In the genomic region with DNA sequence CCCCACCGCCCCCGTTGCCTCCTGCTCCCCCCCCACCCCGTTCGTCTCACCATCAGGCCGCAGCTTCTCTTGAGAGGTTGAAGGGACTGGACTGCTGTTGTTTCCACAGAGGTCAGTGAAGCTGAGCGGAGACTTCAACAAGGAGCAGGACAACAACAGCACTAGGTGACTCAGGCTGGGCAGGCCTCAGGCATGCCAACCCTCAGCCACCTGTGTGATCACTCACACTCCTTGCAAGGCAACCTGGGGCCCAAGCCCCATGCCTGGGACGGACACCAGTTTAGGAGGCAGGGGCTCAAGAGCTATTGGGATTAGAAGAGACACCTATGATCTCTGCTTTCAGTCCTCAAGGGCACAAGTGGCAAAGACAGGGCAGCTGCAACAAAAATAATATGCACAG, we compare ENCODE assay signal across 21 mouse cellular contexts. TPM values are rescaled to one million over a fixed set of nuclear protein-coding genes. Genes with fewer than 3 reads are reported as not detected.
DNase-seq lines count a peak whose midpoint lies in the region; ATAC-seq and TF ChIP-seq lines count a peak whose summit lies in the region.
"Had no signal": no experiment of that assay in that cellular context is flagged by ENCODE, and none has a peak within 500 bp of the region (broad histone marks: within the 10 kb centered on the region; RNA-seq: fewer than 3 reads in every experiment).

A gene (minus strand): TSS at position 280 of the 400 bp plus-strand sequence.

- no peak within 1 kb of the TSS for H3K9ac ChIP-seq in liver, embryonic 13.5 days
- no peak within 1 kb of the TSS for H3K9ac ChIP-seq in liver, embryonic 12.5 days
- H3K9ac ChIP-seq in intestine, embryonic 16.5 days (ENCODE audit: low read depth, low read length), result no peak within 1 kb of the TSS; the same call in 1 of the 2 replicates
- no peak within 1 kb of the TSS for H3K9ac ChIP-seq in stomach, embryonic 16.5 days (ENCODE audit: low read length)
- H3K9ac ChIP-seq: forebrain, embryonic 13.5 days; heart, embryonic 12.5 days; hindbrain, embryonic 15.5 days; limb, embryonic 15.5 days; neural tube, embryonic 15.5 days had no signal

- peaks cover 3% of the 10 kb centered on the region; the same call in 1 of the 2 replicates for H3K36me3 ChIP-seq in liver, embryonic 13.5 days
- H3K36me3 ChIP-seq in liver, embryonic 12.5 days, result 0 out of 2 replicates have a peak, but pooled peaks cover 3% of the 10 kb centered on the region
- no peaks in the 10 kb centered on the region for H3K36me3 ChIP-seq in intestine, embryonic 16.5 days (ENCODE audit: control insufficient read depth, insufficient read depth, low read length)
- H3K36me3 ChIP-seq in stomach, embryonic 16.5 days (ENCODE audit: control insufficient read depth, insufficient read depth, low read length), result no peaks in the 10 kb centered on the region
- H3K36me3 ChIP-seq: hindbrain, embryonic 15.5 days; limb, embryonic 15.5 days; neural tube, embryonic 15.5 days had no signal

- ATAC-seq in liver, embryonic 13.5 days (ENCODE audit: low read depth), result no peak
- ATAC-seq in liver, embryonic 12.5 days, result no peak
- ATAC-seq in intestine, embryonic 16.5 days, result no peak
- ATAC-seq in stomach, embryonic 16.5 days (ENCODE audit: insufficient read depth, low FRiP score), result no peak
- ATAC-seq in frontal cortex, adult (ENCODE audit: low TSS enrichment), result no peak
- ATAC-seq: forebrain, embryonic 13.5 days had no signal

- no peak within 1 kb of the TSS for H3K4me3 ChIP-seq in gastrocnemius, adult 2 months
- no peak within 1 kb of the TSS for H3K4me3 ChIP-seq in liver, embryonic 13.5 days (replicated peaks)
- H3K4me3 ChIP-seq in liver, embryonic 12.5 days, result no peak within 1 kb of the TSS
- no peak within 1 kb of the TSS for H3K4me3 ChIP-seq in intestine, embryonic 16.5 days (ENCODE audit: low read length)
- no peak within 1 kb of the TSS for H3K4me3 ChIP-seq in stomach, embryonic 16.5 days (replicated peaks; ENCODE audit: low read length)
- H3K4me3 ChIP-seq: forebrain, embryonic 13.5 days; heart, embryonic 12.5 days; hindbrain, embryonic 15.5 days; left cerebral cortex, adult 2 months; limb, embryonic 15.5 days; neural tube, embryonic 15.5 days had no signal

- H3K27ac ChIP-seq in gastrocnemius, adult 2 months, result peak within 1 kb of the TSS; percentile 98
- no peak within 1 kb of the TSS for H3K27ac ChIP-seq in liver, embryonic 13.5 days
- H3K27ac ChIP-seq in liver, embryonic 12.5 days, result no peak within 1 kb of the TSS
- peak within 1 kb of the TSS; percentile 75 for H3K27ac ChIP-seq in intestine, embryonic 16.5 days (ENCODE audit: low read length)
- H3K27ac ChIP-seq in stomach, embryonic 16.5 days (ENCODE audit: low read length), result peak within 1 kb of the TSS; percentile 67
- H3K27ac ChIP-seq: forebrain, embryonic 13.5 days; limb, embryonic 15.5 days had no signal

- H3K4me1 ChIP-seq in liver, embryonic 13.5 days (replicated peaks), result peaks cover 52% of the 10 kb centered on the region
- peaks cover 51% of the 10 kb centered on the region for H3K4me1 ChIP-seq in liver, embryonic 12.5 days
- peaks cover 34% of the 10 kb centered on the region for H3K4me1 ChIP-seq in intestine, embryonic 16.5 days (ENCODE audit: control insufficient read depth, insufficient read depth, low read length)
- peaks cover 27% of the 10 kb centered on the region for H3K4me1 ChIP-seq in stomach, embryonic 16.5 days (ENCODE audit: control insufficient read depth, insufficient read depth, low read length)

- no peaks in the 10 kb centered on the region for H3K9me3 ChIP-seq in liver, embryonic 13.5 days (replicated peaks)
- H3K9me3 ChIP-seq in liver, embryonic 12.5 days (replicated peaks), result no peaks in the 10 kb centered on the region
- no peaks in the 10 kb centered on the region for H3K9me3 ChIP-seq in intestine, embryonic 16.5 days (ENCODE audit: control insufficient read depth, low read length)
- H3K9me3 ChIP-seq in stomach, embryonic 16.5 days (replicated peaks; ENCODE audit: control insufficient read depth, low read length), result no peaks in the 10 kb centered on the region
- H3K9me3 ChIP-seq: forebrain, embryonic 13.5 days; heart, embryonic 12.5 days; hindbrain, embryonic 15.5 days; limb, embryonic 15.5 days; neural tube, embryonic 15.5 days had no signal

- DNase-seq in gastrocnemius, adult 2 months, result no peak
- DNase-seq in gastrocnemius, postnatal 10 days, result no peak
- no peak for DNase-seq in liver, embryonic 13.5 days
- no peak for DNase-seq in thymus, postnatal 36 days
- DNase-seq: adrenal gland, postnatal 25 days; gastrocnemius, postnatal 36 days; kidney, adult 18-20 months; lung, adult 18-20 months; lung, postnatal 10 days; right cerebral cortex, adult 18-20 months had no signal

- intact Hi-C loops in gastrocnemius, adult 2 months (cut with DNase I), result no loop called here

- 78% methylated on average over 7 of the region's 7 CpGs for whole genome bisulfite sequencing in liver, embryonic 13.5 days (ENCODE audit: insufficient replicate concordance)
- 74% methylated on average over 7 of the region's 7 CpGs for WGBS in liver, embryonic 12.5 days (ENCODE audit: insufficient replicate concordance)
- 80% methylated on average over 7 of the region's 7 CpGs for WGBS in intestine, embryonic 16.5 days
- WGBS in stomach, embryonic 16.5 days, result 81% methylated on average over 7 of the region's 7 CpGs

- H3K27me3 ChIP-seq in liver, embryonic 13.5 days, result peaks cover 29% of the 10 kb centered on the region
- H3K27me3 ChIP-seq in liver, embryonic 12.5 days (replicated peaks), result peaks cover 39% of the 10 kb centered on the region
- H3K27me3 ChIP-seq in intestine, embryonic 16.5 days (replicated peaks; ENCODE audit: control insufficient read depth, insufficient read depth, low read length), result 0 out of 2 replicates have a peak, but pooled peaks cover 7% of the 10 kb centered on the region
- peaks cover 9% of the 10 kb centered on the region; the same call in 1 of the 2 replicates for H3K27me3 ChIP-seq in stomach, embryonic 16.5 days (ENCODE audit: control insufficient read depth, insufficient read depth, low read length)

- peak within 1 kb of the TSS; percentile 74; the same call in 1 of the 2 replicates for H3K4me2 ChIP-seq in liver, embryonic 13.5 days
- H3K4me2 ChIP-seq in liver, embryonic 12.5 days, result no peak within 1 kb of the TSS
- H3K4me2 ChIP-seq in intestine, embryonic 16.5 days (ENCODE audit: low read depth, low read length), result no peak within 1 kb of the TSS
- H3K4me2 ChIP-seq in stomach, embryonic 16.5 days (ENCODE audit: low read depth, low read length), result no peak within 1 kb of the TSS
- H3K4me2 ChIP-seq: forebrain, embryonic 13.5 days; limb, embryonic 15.5 days; midbrain, embryonic 11.5 days had no signal

- no peak for TF ChIP-seq CTCF in gastrocnemius, adult 2 months (IDR thresholded peaks at IDR 0.05)

RNA-seq across cellular contexts. Expression of the gene that starts here (rescaled TPM):
- total RNA-seq in gastrocnemius, adult 2 months (2021), result under 1 TPM in 1 of 2 experiments, not detected in 1; 0.06 TPM
- under 1 TPM; 0.23 to 0.26 TPM for total RNA-seq in gastrocnemius, postnatal 10 days (2021)
- polyA plus RNA-seq in liver, embryonic 13.5 days (2015; fragmentation: Nextera tagmentation; extraction: Ambion mirVana), result 0.56 and 0.60 TPM in 2 replicates
- polyA plus RNA-seq in liver, embryonic 12.5 days (2016; fragmentation: Nextera tagmentation; extraction: Ambion mirVana), result 0.47 and 0.93 TPM in 2 replicates
- polyA plus RNA-seq in intestine, embryonic 16.5 days (2015; fragmentation: Nextera tagmentation; extraction: Ambion mirVana), result 1.7 and 2.0 TPM in 2 replicates
- 4.2 and 5.9 TPM in 2 replicates for polyA plus RNA-seq in stomach, embryonic 16.5 days (2015; fragmentation: Nextera tagmentation; extraction: Ambion mirVana)
- total RNA-seq: gastrocnemius, postnatal 36 days had no signal

Comparison
In these comparisons a context has a peak if more than half of its experiments do, and no peak if none do; other contexts are left out.
1. H3K27ac ChIP-seq: peak in gastrocnemius, adult 2 months (single experiment), intestine, embryonic 16.5 days (single experiment) and stomach, embryonic 16.5 days (single experiment); none in liver, embryonic 13.5 days (single experiment) and liver, embryonic 12.5 days (single experiment).